Mouse (Mus musculus): ENCODE results near the gene Gm17409.

- TF ChIP-seq POLR2A (IDR thresholded peaks at IDR 0.05; ENCODE audit: low read depth, low read length) (no peak), CTCF (conservative IDR thresholded peaks at IDR 0.05; ENCODE audit: insufficient read depth, insufficient read length, low read depth, low read length) (no peak)
Observed at GRCm38 (mm10) chr2:58479536-58479935, 9.6 kb downstream of the Gm17409 start.
